Mouse (Mus musculus) neural tube, embryonic 13.5 days (tissue): Measurements from ENCODE around the gene Frrs1. TPM values are rescaled to one million over a fixed set of nuclear protein-coding genes. Genes with fewer than 3 reads are reported as not detected.

Experiments
- ATAC-seq: fragments of 200-750 bp; cut with Nextera tagmentation; 2 replicates; pipeline ENCODE4 v1.8.0; 2017; ENCODE audit warnings: low read depth, mild to moderate bottlenecking, moderate TSS enrichment, moderate library complexity
- H3K27ac ChIP-seq: fragments of 300-500 bp; sonication (generic); replicated peaks from 2 replicates; pipeline ENCODE4 v1.5.1; 2015; ENCODE audit warnings: moderate library complexity, mild to moderate bottlenecking, inconsistent platforms
- H3K27me3 ChIP-seq: fragments of 300-500 bp; sonication (generic); 2 replicates; pipeline ENCODE4 v1.6.1; 2015; ENCODE audit warnings: mild to moderate bottlenecking, inconsistent platforms
- H3K36me3 ChIP-seq: fragments of 300-500 bp; sonication (generic); 2 replicates; pipeline ENCODE4 v1.6.1; 2015; ENCODE audit warnings: mild to moderate bottlenecking, inconsistent platforms
- H3K4me1 ChIP-seq: fragments of 300-500 bp; sonication (generic); replicated peaks from 2 replicates; pipeline ENCODE4 v1.6.1; 2015; ENCODE audit warnings: inconsistent platforms
- H3K4me2 ChIP-seq: fragments of 300-500 bp; sonication (generic); 2 replicates; pipeline ENCODE4 v1.6.1; 2015; ENCODE audit warnings: inconsistent platforms, mild to moderate bottlenecking, moderate library complexity
- H3K4me3 ChIP-seq: fragments of 300-500 bp; sonication (generic); 2 replicates; pipeline ENCODE4 v1.5.1; 2015; ENCODE audit warnings: mild to moderate bottlenecking, inconsistent platforms
- H3K9ac ChIP-seq: fragments of 300-500 bp; sonication (generic); 2 replicates; pipeline ENCODE4 v1.6.1; 2015; ENCODE audit warnings: moderate library complexity, mild to moderate bottlenecking, inconsistent platforms
- H3K9me3 ChIP-seq: fragments of 300-500 bp; sonication (generic); 2 replicates; pipeline ENCODE4 v1.6.1; 2016; ENCODE audit warnings: inconsistent platforms
- WGBS: fragments of 180-500 bp; shearing (Covaris S2); methylation state at CpG from one replicate; pipeline ENCODE4 v1.1.7; 2015; 5-methylcytosine and 5-hydroxymethylcytosine counted together
- polyA plus RNA-seq: library from polyadenylated mRNA; unstranded; fragments of >200 nt; fragmentation: Nextera tagmentation; extraction: Ambion mirVana; gene quantifications from 2 replicates; pipeline ENCODE4 v1.2.1, GENCODE M21; 2015

Frrs1 gene
- polyA plus RNA-seq, 1 experiment from 2014 or later, result 2.4 TPM

- H3K27ac ChIP-seq, result no peak overlapping the region
- no peaks in the 10 kb centered on the region for H3K36me3 ChIP-seq
- H3K9me3 ChIP-seq, result no peaks in the 10 kb centered on the region
- H3K4me2 ChIP-seq, result no peak overlapping the region
- H3K27me3 ChIP-seq, result no peaks in the 10 kb centered on the region
- ATAC-seq, result no peak
- whole genome bisulfite sequencing, result 96% methylated on average over 1 of the region's 1 CpGs
- no peak overlapping the region for H3K9ac ChIP-seq
- no peak overlapping the region for H3K4me3 ChIP-seq
- H3K4me1 ChIP-seq, result no peaks in the 10 kb centered on the region
These were observed 73.9 kb downstream of the Frrs1 start for GRCm38 (mm10) chr3:116933158-116933557.

DNA sequence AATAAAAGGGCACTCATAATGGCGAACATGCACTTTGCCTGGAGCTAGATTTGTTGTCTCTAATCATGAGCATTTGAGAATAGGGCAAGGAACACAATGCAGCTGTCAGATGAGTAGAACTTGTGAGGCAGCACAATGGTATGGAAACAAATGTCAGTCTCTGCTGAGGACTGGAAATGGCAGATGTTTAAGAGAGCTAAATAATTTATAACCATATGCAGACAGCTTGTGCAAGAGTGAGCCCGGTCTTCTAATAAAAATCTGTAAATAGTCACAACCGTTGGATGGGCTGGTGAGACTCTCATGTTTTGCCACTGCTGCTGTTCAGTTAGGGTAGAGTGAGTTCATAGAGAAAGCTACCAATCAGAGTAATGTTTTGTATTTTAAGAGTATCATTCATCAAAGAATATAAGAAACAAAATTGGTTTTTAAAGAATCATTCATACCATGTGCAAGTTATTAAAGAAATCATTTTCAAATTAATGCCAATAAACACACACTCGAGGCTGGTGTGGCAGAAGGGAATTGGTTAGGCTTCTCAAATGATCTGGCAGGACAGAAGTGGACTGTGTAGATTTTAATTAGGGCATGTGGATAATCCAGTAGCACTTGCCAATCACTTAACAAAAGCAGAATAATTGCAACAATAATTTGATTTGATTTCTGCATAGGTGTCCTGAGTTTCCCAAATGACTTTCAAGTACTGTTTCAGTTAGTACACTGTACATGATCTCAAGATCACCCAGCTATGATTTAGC lies 77.8 kb downstream of the Frrs1 start:
- Histone ChIP-seq H3K36me3 (no peaks in the 10 kb centered on the region), H3K4me3 (no peak overlapping the region), H3K4me2 (no peak overlapping the region), H3K27ac (no peak overlapping the region), H3K9me3 (no peaks in the 10 kb centered on the region), H3K27me3 (no peaks in the 10 kb centered on the region), H3K9ac (no peak overlapping the region), H3K4me1 (no peaks in the 10 kb centered on the region)
- 60% methylated on average over 4 of the region's 4 CpGs for WGBS
- no peak for ATAC-seq

- H3K4me3 ChIP-seq, result no peak overlapping the region
- WGBS, result 88% methylated on average over 10 of the region's 10 CpGs
- H3K9me3 ChIP-seq, result no peaks in the 10 kb centered on the region
- no peak overlapping the region for H3K27ac ChIP-seq
- no peaks in the 10 kb centered on the region for H3K4me1 ChIP-seq
- no peak overlapping the region for H3K4me2 ChIP-seq
- no peaks in the 10 kb centered on the region for H3K27me3 ChIP-seq
- no peak for ATAC-seq
- no peak overlapping the region for H3K9ac ChIP-seq
- no peaks in the 10 kb centered on the region for H3K36me3 ChIP-seq
These were observed 81.7 kb downstream of the Frrs1 start for GRCm38 (mm10) chr3:116940804-116941558.

GRCm38 (mm10) chr3:116941559-116942117 lies 82.4 kb downstream of the Frrs1 start:
- Histone ChIP-seq H3K27ac (no peak overlapping the region), H3K4me1 (no peaks in the 10 kb centered on the region), H3K4me2 (no peak overlapping the region), H3K4me3 (no peak overlapping the region), H3K9me3 (no peaks in the 10 kb centered on the region), H3K27me3 (no peaks in the 10 kb centered on the region), H3K36me3 (no peaks in the 10 kb centered on the region), H3K9ac (no peak overlapping the region)
- 93% methylated on average over 1 of the region's 1 CpGs for WGBS
- no peak for ATAC-seq

DNA sequence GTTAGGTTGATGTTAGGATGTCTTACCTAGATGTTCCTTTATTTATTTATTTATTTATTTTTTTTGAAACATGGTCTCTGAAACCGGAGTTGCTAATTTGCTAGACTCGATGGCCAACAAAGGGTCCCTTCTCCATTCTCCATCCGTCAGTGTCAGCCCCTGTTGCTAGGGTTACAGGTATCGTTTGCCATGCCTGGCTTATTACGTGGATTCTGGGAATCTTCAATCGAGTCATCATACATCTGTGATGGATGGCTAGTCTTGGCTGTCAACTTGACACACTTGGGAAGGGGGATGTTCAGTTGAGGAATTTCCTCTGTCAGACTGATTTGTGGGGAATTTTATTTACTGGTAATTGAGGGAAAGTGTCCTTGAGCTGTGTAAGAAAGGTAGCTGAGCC lies 83.5 kb downstream of the Frrs1 start:
- Histone ChIP-seq H3K27me3 (no peaks in the 10 kb centered on the region), H3K4me3 (no peak overlapping the region), H3K9me3 (no peaks in the 10 kb centered on the region), H3K4me1 (no peaks in the 10 kb centered on the region), H3K27ac (no peak overlapping the region), H3K4me2 (no peak overlapping the region), H3K9ac (no peak overlapping the region), H3K36me3 (no peaks in the 10 kb centered on the region)
- ATAC-seq, result no peak
- whole genome bisulfite sequencing, result 55% methylated on average over 6 of the region's 6 CpGs

DNA sequence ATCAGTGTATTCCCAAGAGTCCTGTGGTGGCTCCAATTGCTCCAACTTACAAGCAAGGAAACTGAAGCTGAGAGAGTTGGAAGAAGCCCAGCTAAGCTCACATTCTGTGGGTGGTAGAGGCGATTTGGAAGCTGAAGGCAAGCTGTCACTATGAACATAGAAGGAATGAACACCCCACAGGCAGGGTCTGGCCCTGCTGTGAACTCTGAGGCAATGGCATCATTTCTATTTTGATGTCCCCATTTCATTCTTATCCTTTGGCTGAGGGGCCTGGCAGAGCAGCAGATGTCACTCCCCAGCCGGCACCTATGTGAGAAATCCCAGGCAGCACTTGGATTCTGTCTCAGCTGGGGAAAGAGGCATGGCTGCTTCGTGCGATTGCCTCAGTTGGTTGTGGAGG lies 84.2 kb downstream of the Frrs1 start:
- no peak for ATAC-seq
- H3K36me3 ChIP-seq, result no peaks in the 10 kb centered on the region
- no peaks in the 10 kb centered on the region for H3K4me1 ChIP-seq
- H3K27ac ChIP-seq, result no peak overlapping the region
- H3K4me2 ChIP-seq, result no peak overlapping the region
- H3K9ac ChIP-seq, result no peak overlapping the region
- H3K9me3 ChIP-seq, result no peaks in the 10 kb centered on the region
- no peak overlapping the region for H3K4me3 ChIP-seq
- 81% methylated on average over 4 of the region's 4 CpGs for whole genome bisulfite sequencing
- no peaks in the 10 kb centered on the region for H3K27me3 ChIP-seq

DNA sequence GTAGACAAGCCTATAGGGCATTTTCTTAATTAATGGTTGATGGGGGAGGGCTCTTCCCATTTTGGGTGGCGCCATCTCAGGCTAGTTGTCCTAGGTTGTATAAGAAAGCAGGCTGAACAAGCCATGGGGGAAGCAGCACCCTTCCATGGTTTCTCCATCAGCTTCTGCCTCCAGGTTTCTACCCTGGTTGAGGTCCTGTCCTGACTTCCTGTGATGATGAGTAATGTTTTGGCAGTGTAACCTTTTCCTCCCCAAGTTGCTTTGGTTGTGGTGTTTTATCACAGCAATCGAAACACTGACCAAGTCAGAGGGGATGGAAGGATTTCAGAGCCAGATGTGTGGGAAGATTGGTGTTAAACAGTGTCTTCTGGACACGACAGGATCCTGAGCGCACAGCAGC lies 87.2 kb downstream of the Frrs1 start:
- Histone ChIP-seq H3K4me2 (no peak overlapping the region), H3K4me1 (no peaks in the 10 kb centered on the region), H3K27ac (no peak overlapping the region), H3K36me3 (no peaks in the 10 kb centered on the region), H3K9me3 (no peaks in the 10 kb centered on the region), H3K27me3 (no peaks in the 10 kb centered on the region), H3K4me3 (no peak overlapping the region), H3K9ac (no peak overlapping the region)
- 85% methylated on average over 4 of the region's 4 CpGs for WGBS
- ATAC-seq, result no peak

- Histone ChIP-seq H3K27ac (no peak overlapping the region), H3K9ac (no peak overlapping the region), H3K4me3 (no peak overlapping the region), H3K9me3 (no peaks in the 10 kb centered on the region), H3K4me1 (no peaks in the 10 kb centered on the region), H3K36me3 (no peaks in the 10 kb centered on the region), H3K4me2 (no peak overlapping the region), H3K27me3 (no peaks in the 10 kb centered on the region)
- 91% methylated on average over 6 of the region's 6 CpGs for WGBS
- no peak for ATAC-seq
These were observed 91.4 kb downstream of the Frrs1 start for GRCm38 (mm10) chr3:116950665-116951115.

DNA sequence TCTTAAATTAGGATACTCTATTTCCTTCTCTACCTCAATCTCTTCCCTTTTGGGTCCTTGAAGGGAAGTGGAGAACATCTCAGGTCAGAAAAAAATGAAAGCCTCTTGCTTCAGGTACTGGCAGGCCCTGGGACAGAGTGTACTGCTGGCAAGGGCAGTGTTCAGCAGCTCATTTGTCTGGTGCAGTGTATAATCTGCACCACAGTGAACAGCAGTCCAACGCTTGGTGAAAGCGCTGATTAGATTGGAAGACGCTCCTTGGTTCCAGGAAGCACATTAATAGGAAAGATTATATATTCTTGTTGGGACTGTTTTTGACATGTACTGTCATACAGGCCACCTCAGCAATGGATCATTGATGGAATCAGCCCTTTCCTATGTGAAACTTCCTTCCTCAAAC lies 92.2 kb downstream of the Frrs1 start:
- H3K9ac ChIP-seq, result no peak overlapping the region
- ATAC-seq, result no peak

GRCm38 (mm10) chr3:116952242-116952899 lies 93.1 kb downstream of the Frrs1 start:
- H3K4me1 ChIP-seq, result no peaks in the 10 kb centered on the region
- no peak overlapping the region for H3K4me3 ChIP-seq
- no peak overlapping the region for H3K4me2 ChIP-seq
- ATAC-seq, result no peak
- WGBS, result 75% methylated on average over 8 of the region's 8 CpGs
- no peaks in the 10 kb centered on the region for H3K9me3 ChIP-seq
- no peak overlapping the region for H3K9ac ChIP-seq
- H3K36me3 ChIP-seq, result no peaks in the 10 kb centered on the region
- no peak overlapping the region for H3K27ac ChIP-seq
- no peaks in the 10 kb centered on the region for H3K27me3 ChIP-seq

More for the DNA sequence above, 92.2 kb downstream of the Frrs1 start:
- Histone ChIP-seq H3K4me1 (no peaks in the 10 kb centered on the region), H3K9me3 (no peaks in the 10 kb centered on the region), H3K36me3 (no peaks in the 10 kb centered on the region), H3K27ac (no peak overlapping the region), H3K4me3 (no peak overlapping the region), H3K27me3 (no peaks in the 10 kb centered on the region), H3K4me2 (no peak overlapping the region)
- WGBS, result 93% methylated on average over 3 of the region's 3 CpGs

- H3K4me2 ChIP-seq, result no peak overlapping the region
- WGBS, result 87% methylated on average over 6 of the region's 6 CpGs
- no peaks in the 10 kb centered on the region for H3K36me3 ChIP-seq
- no peaks in the 10 kb centered on the region for H3K4me1 ChIP-seq
- no peak overlapping the region for H3K4me3 ChIP-seq
- H3K27ac ChIP-seq, result no peak overlapping the region
- no peaks in the 10 kb centered on the region for H3K9me3 ChIP-seq
- no peaks in the 10 kb centered on the region for H3K27me3 ChIP-seq
- ATAC-seq, result no peak
- no peak overlapping the region for H3K9ac ChIP-seq
These were observed 94.1 kb downstream of the Frrs1 start for GRCm38 (mm10) chr3:116953366-116953765.

GRCm38 (mm10) chr3:116955061-116955460 lies 95.8 kb downstream of the Frrs1 start:
- Histone ChIP-seq H3K4me2 (no peak overlapping the region), H3K9me3 (no peaks in the 10 kb centered on the region), H3K9ac (no peak overlapping the region), H3K27ac (no peak overlapping the region), H3K4me3 (no peak overlapping the region), H3K4me1 (no peaks in the 10 kb centered on the region), H3K27me3 (no peaks in the 10 kb centered on the region), H3K36me3 (no peaks in the 10 kb centered on the region)
- 80% methylated on average over 6 of the region's 6 CpGs for WGBS
- ATAC-seq, result no peak
